Mouse (Mus musculus): ENCODE measurements around the gene Zfp566. TPM values are rescaled to one million over a fixed set of nuclear protein-coding genes. Genes with fewer than 3 reads are reported as not detected.
"Not testable (repeated sequence)": the region's sequence is repeated elsewhere in the genome, so short reads cannot be mapped to it uniquely, and the experiment has no call there.

Zfp566 gene
- total RNA-seq (2021): 1.6 and 2.5 TPM in 2 replicates
- long read RNA-seq, experiment 1, partial matches to known transcripts: 0 of 1 reads
- long read RNA-seq, experiment 1, other reads (novel, unspliced or antisense): 0 of 1 reads
- long read RNA-seq, experiment 2, partial matches to known transcripts: 1 of 2 reads
- long read RNA-seq, experiment 2, other reads (novel, unspliced or antisense): 0 of 2 reads

- DNase-seq: peak; percentile 96
Observed at GRCm38 (mm10) chr7:30090092-30090969, at the start of gene Zfp566, which contains the start of gene Gm26920. Gene Zfp566 (minus strand): TSS chr7:30090527. Gene Gm26920 (minus strand): TSS chr7:30090410.

- no peak for DNase-seq
Observed at GRCm38 (mm10) chr7:30136826-30137225, 46.5 kb upstream of the Zfp566 start.

GRCm38 (mm10) chr7:30132396-30132795 is 42.1 kb upstream of the Zfp566 start:
- no peak for DNase-seq

- DNase-seq: no peak
Observed at GRCm38 (mm10) chr7:30129900-30130299, 39.6 kb upstream of the Zfp566 start.

GRCm38 (mm10) chr7:30122188-30122530 is 31.8 kb upstream of the Zfp566 start:
- DNase-seq: no peak

- DNase-seq: peak; percentile 96
Observed at GRCm38 (mm10) chr7:30121308-30122187, 31.2 kb upstream of the Zfp566 start, which contains the start of gene Zfp382. Gene Zfp382 (plus strand): TSS chr7:30121942.

- not testable (repeated sequence) for DNase-seq
Observed at GRCm38 (mm10) chr7:30117935-30118334, 27.6 kb upstream of the Zfp566 start.

GRCm38 (mm10) chr7:30116076-30116475 is 25.7 kb upstream of the Zfp566 start:
- no peak for DNase-seq

- DNase-seq: peak; percentile 14
Observed at GRCm38 (mm10) chr7:30099297-30099696, 9.0 kb upstream of the Zfp566 start.

- peak; percentile 9 for DNase-seq
Observed at GRCm38 (mm10) chr7:30095551-30096125, 5.3 kb upstream of the Zfp566 start.

GRCm38 (mm10) chr7:30094646-30095429 is 4.5 kb upstream of the Zfp566 start, which contains the start of gene Zfp260:
Gene Zfp260 (plus strand): TSS chr7:30094777.
- DNase-seq: peak; percentile 91

- no peak for DNase-seq
Observed at GRCm38 (mm10) chr7:30093918-30094415, 3.6 kb upstream of the Zfp566 start.

- DNase-seq: no peak
Observed at GRCm38 (mm10) chr7:30092666-30093065, 2.3 kb upstream of the Zfp566 start.

- peak; percentile 20 for DNase-seq
Observed at GRCm38 (mm10) chr7:30090970-30091585, 751 bp upstream of the Zfp566 start.

GRCm38 (mm10) chr7:30089405-30089804 is 922 bp downstream of the Zfp566 start:
- DNase-seq: no peak

GRCm38 (mm10) chr7:30086524-30086923 is 3.8 kb downstream of the Zfp566 start:
- DNase-seq: no peak

- peak; percentile 90 for DNase-seq
Observed at GRCm38 (mm10) chr7:30072146-30073028, 17.9 kb downstream of the Zfp566 start, which contains the start of gene Zfp82. Gene Zfp82 (minus strand): TSS chr7:30072900.

- peak; percentile 15 for DNase-seq
Observed at GRCm38 (mm10) chr7:30064622-30065021, 25.7 kb downstream of the Zfp566 start.

GRCm38 (mm10) chr7:30062478-30062877 is 27.8 kb downstream of the Zfp566 start:
- peak; percentile 42 for DNase-seq

Data from adrenal gland, postnatal 14 days (tissue).